ENCODE assay signal across 11 mouse cellular contexts in the genomic region with DNA sequence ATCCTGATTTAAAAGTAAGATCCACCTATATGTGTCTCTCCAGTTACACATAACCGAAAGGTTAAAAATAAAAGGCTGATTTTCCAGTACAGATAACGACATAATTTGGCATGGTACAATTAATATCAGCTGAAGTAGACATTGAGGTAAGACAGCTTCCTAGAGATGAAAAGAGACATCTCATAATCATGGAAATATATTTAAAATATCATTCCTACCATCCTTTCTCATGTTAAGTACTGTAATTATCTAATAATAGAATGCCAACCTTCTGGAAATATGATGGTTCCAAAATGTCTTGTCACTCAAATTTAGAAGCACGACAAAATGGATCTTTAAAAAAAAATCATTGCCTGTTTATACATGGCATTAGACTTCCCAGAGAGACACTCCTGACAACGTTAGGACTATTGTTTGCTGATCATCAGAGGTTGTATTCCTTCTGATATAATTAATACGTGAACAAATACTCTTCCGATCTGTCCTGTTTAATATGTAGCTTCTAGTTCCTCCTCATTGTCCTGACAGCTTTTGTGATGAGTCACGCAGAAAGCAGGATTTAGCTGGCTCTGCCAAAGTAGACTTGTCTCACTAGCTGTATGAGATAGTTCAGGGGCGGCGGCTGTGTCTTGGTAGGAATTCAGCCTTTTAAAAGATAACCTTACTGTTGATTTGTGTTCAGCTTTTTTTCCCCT. TPM values are rescaled to one million over a fixed set of nuclear protein-coding genes. Genes with fewer than 3 reads are reported as not detected.
DNase-seq lines count a peak whose midpoint lies in the region.
"Had no signal": no experiment of that assay in that cellular context is flagged by ENCODE, and none has a peak within 500 bp of the region (broad histone marks: within the 10 kb centered on the region; RNA-seq: fewer than 3 reads in every experiment).

No protein-coding gene starts in this region.

- intact Hi-C loops in left cerebral cortex, postnatal 36 days (cut with DNase I), result loop anchor here (5.0 kb wide), 1 partner anchor 108 kb away; no protein-coding TSS in a partner anchor

- peak; percentile 57 to 75 for DNase-seq in frontal cortex, adult 2 months (ENCODE audit: extremely low spot score in 1 of 2, low spot score in 1 of 2)
- DNase-seq in frontal cortex, postnatal 14 days (ENCODE audit: low spot score in 2 of 2), result no peak
- DNase-seq in left cerebral cortex, adult 18-20 months (ENCODE audit: low spot score in 2 of 2), result peak; percentile 47 to 52
- DNase-seq in left cerebral cortex, postnatal 36 days (ENCODE audit: low spot score in 2 of 2), result no peak
- DNase-seq in MEL-GATA-1-ER (ENCODE audit: extremely low read depth, low read depth) (peak; percentile 61), adipocyte (ENCODE audit: low spot score) (peak; percentile 62)
- DNase-seq in thymus, postnatal 4 days, result no peak
- no peak for DNase-seq in kidney, postnatal 25 days
- DNase-seq: kidney, adult 9 months; liver, postnatal 0 days; retina, postnatal 1 day had no signal

RNA-seq across cellular contexts. Expression of gene Ndufb4, which starts 50.4 kb away (rescaled TPM):
- polyA plus RNA-seq in frontal cortex, adult 2 months (2012; rRNA removed), result 77.5 and 83.9 TPM in 2 replicates
- total RNA-seq in left cerebral cortex, adult 18-20 months (2021), result 10 to 100 TPM; 76.5 to 80.3 TPM
- 10 to 100 TPM; 65.4 to 68.8 TPM for total RNA-seq in left cerebral cortex, postnatal 36 days (2021)

Comparison
In these comparisons a context has a peak if more than half of its experiments do, and no peak if none do; other contexts are left out.
1. DNase-seq: peak in frontal cortex, adult 2 months (2 of 2), left cerebral cortex, adult 18-20 months (2 of 2), MEL-GATA-1-ER (single experiment) and adipocyte (single experiment); none in frontal cortex, postnatal 14 days (0 of 2), left cerebral cortex, postnatal 36 days (0 of 2), thymus, postnatal 4 days (single experiment) and kidney, postnatal 25 days (0 of 2).